Mouse (Mus musculus) heart, embryonic 10.5 days (tissue): ENCODE results near the gene Lzts2. TPM values are rescaled to one million over a fixed set of nuclear protein-coding genes. Genes with fewer than 3 reads are reported as not detected.

ENCODE experiments used
- DNase-seq: peaks from one replicate; pipeline ENCODE4 v3.0.0-alpha.2; 2017; ENCODE audit warnings: low spot score
- H3K27ac ChIP-seq: fragments of 300-500 bp; sonication (generic); 2 replicates; pipeline ENCODE4 v1.5.1; 2016; ENCODE audit warnings: mild to moderate bottlenecking
- H3K27me3 ChIP-seq: fragments of 300-500 bp; sonication (generic); 2 replicates; pipeline ENCODE4 v1.6.1; 2016; ENCODE audit warnings: mild to moderate bottlenecking; ENCODE audit not compliant: poor library complexity, insufficient read depth, severe bottlenecking
- H3K36me3 ChIP-seq: fragments of 300-500 bp; sonication (generic); 2 replicates; pipeline ENCODE4 v1.6.1; 2016; ENCODE audit warnings: mild to moderate bottlenecking, moderate library complexity
- H3K4me1 ChIP-seq: fragments of 300-500 bp; sonication (generic); 2 replicates; pipeline ENCODE4 v1.6.1; 2016; ENCODE audit warnings: mild to moderate bottlenecking
- H3K4me3 ChIP-seq: fragments of 300-500 bp; sonication (generic); 2 replicates; pipeline ENCODE4 v1.5.1; 2016; ENCODE audit warnings: mild to moderate bottlenecking, moderate library complexity
- H3K9me3 ChIP-seq: fragments of 300-500 bp; sonication (generic); 2 replicates; pipeline ENCODE4 v1.6.1; 2016; ENCODE audit warnings: mild to moderate bottlenecking, moderate library complexity
- WGBS: fragments of 180-500 bp; shearing (Covaris S2); methylation state at CpG from one replicate; pipeline ENCODE4 v1.1.7; 2016; 5-methylcytosine and 5-hydroxymethylcytosine counted together
- polyA plus RNA-seq: library from polyadenylated mRNA; unstranded; fragments of >200 nt; fragmentation: Nextera tagmentation; extraction: Ambion mirVana; gene quantifications from 2 replicates; pipeline ENCODE4 v1.2.1, GENCODE M21; 2016

The Lzts2 gene
- polyA plus RNA-seq, 1 experiment from 2014 or later, result 61.4 TPM

DNA sequence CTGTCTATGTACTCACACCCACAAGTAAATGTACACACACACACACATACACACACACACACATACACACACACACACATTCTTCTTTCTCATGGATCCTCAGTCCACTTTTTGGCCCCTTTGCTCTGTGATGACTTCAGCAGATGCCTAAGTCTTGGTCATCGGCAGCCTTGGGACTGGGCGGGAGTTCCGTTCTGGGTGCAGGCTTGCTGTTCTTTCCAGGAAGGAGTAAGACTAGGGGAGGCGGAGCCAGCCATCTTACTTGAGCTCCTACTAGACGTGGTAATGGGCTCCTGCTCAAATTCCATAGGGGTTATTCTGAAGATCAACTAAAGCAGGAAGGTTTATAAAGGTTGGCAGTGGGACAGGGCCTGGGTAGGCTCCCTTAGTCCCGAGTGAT lies 6.1 kb downstream of the Lzts2 start:
- Histone ChIP-seq H3K36me3 (peaks cover 49% of the 10 kb centered on the region), H3K27me3 (no peaks in the 10 kb centered on the region), H3K4me3 (0 out of 2 replicates have a peak overlapping the region, but pooled peaks have one; percentile 12), H3K27ac (peak overlapping the region; percentile 53), H3K9me3 (no peaks in the 10 kb centered on the region), H3K4me1 (peaks cover 69% of the 10 kb centered on the region)
- 56% methylated on average over 6 of the region's 6 CpGs for WGBS
- no peak for DNase-seq

DNA sequence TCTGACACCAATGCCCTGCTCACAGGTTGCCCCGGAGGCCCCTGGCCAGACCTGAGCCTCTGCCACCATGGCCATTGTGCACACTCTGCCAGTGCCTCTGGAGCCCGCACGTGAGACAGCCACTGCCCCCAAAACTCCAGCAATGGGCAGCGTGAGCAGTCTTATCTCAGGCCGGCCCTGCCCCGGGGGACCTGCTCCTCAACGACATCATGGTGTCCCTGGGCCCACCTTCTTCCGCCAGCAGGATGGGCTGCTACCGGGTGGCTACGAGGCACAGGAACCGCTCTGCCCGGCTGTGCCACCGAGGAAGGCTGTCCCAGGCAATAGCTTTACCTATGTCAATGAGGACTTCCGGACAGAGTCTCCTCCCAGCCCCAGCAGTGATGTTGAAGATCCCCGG lies 7.1 kb downstream of the Lzts2 start:
- no peak for DNase-seq
- WGBS, result 85% methylated on average over 15 of the region's 15 CpGs
- Histone ChIP-seq H3K4me3 (no peak overlapping the region), H3K4me1 (peaks cover 59% of the 10 kb centered on the region), H3K9me3 (no peaks in the 10 kb centered on the region), H3K27ac (no peak overlapping the region), H3K27me3 (no peaks in the 10 kb centered on the region), H3K36me3 (peaks cover 60% of the 10 kb centered on the region)

DNA sequence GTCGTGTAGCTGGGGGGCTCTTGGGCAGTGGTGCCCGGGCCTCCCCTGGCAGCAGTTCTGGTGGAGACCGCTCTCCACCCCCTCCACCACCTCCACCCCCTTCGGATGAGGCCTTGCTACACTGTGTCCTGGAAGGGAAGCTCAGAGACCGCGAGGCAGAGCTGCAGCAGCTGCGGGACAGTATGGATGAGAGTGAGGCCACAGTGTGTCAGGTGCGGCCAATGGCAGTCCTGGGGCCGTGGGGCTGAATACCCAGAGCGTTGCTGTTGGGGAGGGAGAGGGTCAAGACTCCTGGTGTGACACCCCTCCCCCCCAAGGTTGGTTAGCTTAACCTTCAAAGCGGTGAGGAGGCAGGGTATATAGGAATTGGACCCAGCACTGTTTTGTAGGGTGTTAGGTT lies 9.8 kb downstream of the Lzts2 start:
- no peak for DNase-seq
- 80% methylated on average over 11 of the region's 11 CpGs for WGBS
- Histone ChIP-seq H3K4me3 (no peak overlapping the region), H3K36me3 (peaks cover 81% of the 10 kb centered on the region), H3K9me3 (no peaks in the 10 kb centered on the region), H3K4me1 (peaks cover 45% of the 10 kb centered on the region), H3K27me3 (no peaks in the 10 kb centered on the region), H3K27ac (peak overlapping the region; percentile 32; the same call in 1 of the 2 replicates)

DNA sequence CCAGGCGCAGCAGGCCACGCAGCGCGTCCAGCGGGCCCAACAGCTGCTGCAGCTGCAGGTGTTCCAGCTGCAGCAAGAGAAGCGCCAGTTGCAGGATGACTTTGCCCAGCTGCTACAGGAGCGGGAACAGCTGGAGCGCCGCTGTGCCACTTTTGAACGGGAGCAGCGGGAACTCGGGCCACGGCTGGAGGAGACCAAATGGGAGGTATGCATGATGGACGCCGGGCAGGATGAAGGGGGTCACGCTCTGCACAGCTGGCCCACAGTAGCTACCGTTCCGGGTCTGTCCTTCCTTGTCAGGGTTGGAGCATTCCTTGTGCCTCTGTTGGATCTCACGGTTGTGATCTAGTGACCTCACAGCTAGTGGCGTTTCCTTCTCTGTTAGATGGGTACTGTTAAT lies 10.6 kb downstream of the Lzts2 start:
- H3K27me3 ChIP-seq, result no peaks in the 10 kb centered on the region
- 90% methylated on average over 20 of the region's 20 CpGs for WGBS
- peaks cover 40% of the 10 kb centered on the region for H3K4me1 ChIP-seq
- no peak for DNase-seq
- no peak overlapping the region for H3K4me3 ChIP-seq
- no peak overlapping the region for H3K27ac ChIP-seq
- H3K36me3 ChIP-seq, result peaks cover 81% of the 10 kb centered on the region
- no peaks in the 10 kb centered on the region for H3K9me3 ChIP-seq

DNA sequence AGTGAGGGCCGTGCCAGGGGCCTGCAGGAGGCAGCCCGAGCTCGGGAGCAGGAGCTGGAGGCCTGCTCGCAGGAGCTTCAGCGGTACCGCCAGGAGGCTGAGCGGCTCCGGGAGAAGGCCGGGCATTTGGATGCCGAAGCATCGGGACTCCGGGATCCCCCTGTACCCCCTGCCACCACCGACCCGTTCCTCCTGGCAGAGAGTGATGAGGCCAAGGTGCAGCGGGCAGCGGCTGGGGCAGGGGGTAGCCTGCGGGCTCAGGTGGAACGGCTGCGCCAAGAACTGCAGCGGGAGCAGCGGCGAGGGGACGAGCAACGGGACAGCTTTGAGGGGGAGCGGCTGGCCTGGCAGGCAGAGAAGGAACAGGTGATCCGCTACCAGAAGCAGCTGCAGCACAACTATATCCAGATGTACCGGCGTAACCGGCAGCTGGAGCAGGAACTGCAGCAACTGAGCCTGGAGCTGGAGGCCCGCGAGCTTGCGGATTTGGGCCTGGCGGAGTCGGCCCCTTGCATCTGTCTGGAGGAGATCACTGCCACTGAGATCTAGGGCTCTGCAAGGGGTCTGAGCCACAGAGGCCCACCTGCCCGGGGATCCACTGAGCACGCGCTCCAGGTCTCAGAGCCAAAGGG lies 11.8 kb downstream of the Lzts2 start:
- no peaks in the 10 kb centered on the region for H3K9me3 ChIP-seq
- peaks cover 39% of the 10 kb centered on the region for H3K4me1 ChIP-seq
- 92% methylated on average over 37 of the region's 37 CpGs for WGBS
- no peak overlapping the region for H3K4me3 ChIP-seq
- no peak overlapping the region for H3K27ac ChIP-seq
- DNase-seq, result no peak
- H3K27me3 ChIP-seq, result no peaks in the 10 kb centered on the region
- H3K36me3 ChIP-seq, result peaks cover 73% of the 10 kb centered on the region

DNA sequence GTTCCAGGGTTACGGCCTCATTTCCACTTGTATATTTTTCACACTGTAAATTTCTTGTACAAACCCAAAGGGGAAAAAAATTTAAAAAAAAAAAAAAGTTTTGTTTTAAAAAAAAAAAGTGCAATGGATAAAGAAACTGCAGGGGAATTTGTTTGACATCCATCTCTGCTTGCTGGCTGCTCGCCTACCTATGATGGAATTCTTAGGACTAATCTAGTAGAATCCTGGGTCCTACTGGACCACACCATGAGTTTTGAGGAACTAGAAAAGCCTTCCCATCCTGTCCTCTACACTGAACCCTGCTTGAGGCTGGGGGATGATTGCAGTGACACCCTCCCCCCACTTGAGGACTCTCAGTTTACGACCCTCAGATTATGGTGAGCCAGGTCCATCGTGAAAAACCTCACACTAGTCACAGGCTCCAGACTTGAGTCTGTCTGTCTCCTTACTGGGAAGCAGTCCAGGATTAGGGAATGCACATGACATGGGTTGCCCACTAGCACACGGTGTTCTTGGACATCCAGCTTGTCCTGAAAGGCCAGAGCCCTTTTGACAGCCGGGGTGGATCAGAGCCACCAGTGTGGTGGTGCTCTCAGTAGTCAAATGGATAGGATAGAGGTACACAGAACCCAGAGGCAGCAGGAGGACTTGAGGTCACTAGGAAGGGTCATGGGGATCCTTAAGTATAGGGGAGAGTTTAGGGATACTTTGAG lies 12.9 kb downstream of the Lzts2 start:
- no peaks in the 10 kb centered on the region for H3K9me3 ChIP-seq
- DNase-seq, result no peak
- peaks cover 63% of the 10 kb centered on the region for H3K36me3 ChIP-seq
- H3K4me1 ChIP-seq, result peaks cover 37% of the 10 kb centered on the region
- no peaks in the 10 kb centered on the region for H3K27me3 ChIP-seq
- no peak overlapping the region for H3K4me3 ChIP-seq
- 78% methylated on average over 6 of the region's 6 CpGs for WGBS
- no peak overlapping the region for H3K27ac ChIP-seq

DNA sequence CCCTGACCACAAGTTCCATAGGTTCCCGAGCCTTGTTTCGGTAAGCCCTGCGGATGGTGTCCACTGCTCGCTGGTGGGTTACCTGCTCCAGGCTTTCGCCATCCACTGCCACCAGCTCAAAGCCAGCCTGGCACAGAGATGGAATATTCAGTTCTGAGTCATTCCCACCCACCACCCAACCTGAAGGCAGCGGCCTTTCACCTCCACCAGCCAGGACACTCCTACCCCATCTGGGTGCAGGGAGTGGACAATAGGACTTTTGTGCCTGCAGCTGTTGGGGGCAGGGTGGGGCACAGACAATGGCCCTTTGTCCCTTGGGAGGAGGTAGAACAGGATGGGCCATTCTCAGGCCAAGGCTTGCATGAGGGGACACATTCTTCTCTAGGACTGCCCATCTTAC lies 13.6 kb downstream of the Lzts2 start:
- no peaks in the 10 kb centered on the region for H3K9me3 ChIP-seq
- no peaks in the 10 kb centered on the region for H3K27me3 ChIP-seq
- DNase-seq, result no peak
- no peak overlapping the region for H3K4me3 ChIP-seq
- H3K36me3 ChIP-seq, result peaks cover 55% of the 10 kb centered on the region
- 85% methylated on average over 6 of the region's 6 CpGs for WGBS
- H3K4me1 ChIP-seq, result peaks cover 44% of the 10 kb centered on the region
- no peak overlapping the region; the same call in 1 of the 2 replicates for H3K27ac ChIP-seq

DNA sequence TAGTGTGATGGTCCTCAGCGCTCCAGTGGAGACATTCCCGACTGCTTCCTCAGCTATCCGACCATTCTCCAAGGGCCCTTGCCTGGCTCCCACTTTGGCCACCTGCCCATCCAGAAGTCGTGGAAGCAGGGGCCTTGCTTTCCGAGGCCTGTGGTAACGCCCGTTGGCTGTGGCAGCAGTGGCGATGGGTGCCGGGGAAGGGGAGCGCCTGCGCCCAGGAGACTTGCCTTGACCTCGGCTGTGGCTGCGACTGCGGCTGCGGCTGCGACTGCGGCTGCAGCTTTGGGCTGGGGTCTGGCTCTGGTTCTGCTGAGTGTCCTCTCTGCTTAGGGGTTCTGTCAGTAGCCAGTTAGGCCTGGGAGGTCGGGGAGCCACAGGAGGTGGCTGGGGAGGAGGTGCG lies 14.5 kb downstream of the Lzts2 start:
- 54% methylated on average over 19 of the region's 19 CpGs for WGBS
- no peak overlapping the region for H3K27ac ChIP-seq
- no peak overlapping the region for H3K4me3 ChIP-seq

DNA sequence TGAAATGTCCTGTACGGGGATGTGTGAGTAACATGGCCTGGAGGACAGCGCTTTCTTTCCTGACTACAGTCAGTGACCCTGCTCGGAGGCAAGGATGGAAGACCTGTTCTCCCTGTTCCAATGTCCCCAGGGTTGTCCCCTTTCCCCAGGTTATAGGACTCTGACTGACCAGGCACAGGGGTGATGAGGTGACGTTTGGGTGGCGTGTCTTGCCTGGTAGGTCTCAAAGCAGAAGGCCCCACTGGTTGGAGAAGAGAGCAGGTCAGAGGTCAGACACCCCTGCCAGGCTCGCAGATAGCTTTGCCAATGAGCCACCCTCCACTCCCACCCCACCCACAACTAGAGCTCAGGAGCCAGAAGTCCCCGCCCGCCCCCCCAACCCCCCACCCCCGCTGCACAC lies 15.4 kb downstream of the Lzts2 start:
- Histone ChIP-seq H3K9me3 (no peaks in the 10 kb centered on the region), H3K4me1 (peaks cover 37% of the 10 kb centered on the region), H3K4me3 (no peak overlapping the region), H3K27me3 (0 out of 2 replicates have a peak, but pooled peaks cover under 1% of the 10 kb centered on the region), H3K27ac (no peak overlapping the region), H3K36me3 (peaks cover 39% of the 10 kb centered on the region)
- DNase-seq, result no peak
- 45% methylated on average over 9 of the region's 9 CpGs for WGBS

More for the DNA sequence above, 14.5 kb downstream of the Lzts2 start:
- H3K36me3 ChIP-seq, result peaks cover 47% of the 10 kb centered on the region
- no peaks in the 10 kb centered on the region for H3K9me3 ChIP-seq
- no peaks in the 10 kb centered on the region for H3K27me3 ChIP-seq
- DNase-seq, result no peak
- peaks cover 42% of the 10 kb centered on the region for H3K4me1 ChIP-seq

DNA sequence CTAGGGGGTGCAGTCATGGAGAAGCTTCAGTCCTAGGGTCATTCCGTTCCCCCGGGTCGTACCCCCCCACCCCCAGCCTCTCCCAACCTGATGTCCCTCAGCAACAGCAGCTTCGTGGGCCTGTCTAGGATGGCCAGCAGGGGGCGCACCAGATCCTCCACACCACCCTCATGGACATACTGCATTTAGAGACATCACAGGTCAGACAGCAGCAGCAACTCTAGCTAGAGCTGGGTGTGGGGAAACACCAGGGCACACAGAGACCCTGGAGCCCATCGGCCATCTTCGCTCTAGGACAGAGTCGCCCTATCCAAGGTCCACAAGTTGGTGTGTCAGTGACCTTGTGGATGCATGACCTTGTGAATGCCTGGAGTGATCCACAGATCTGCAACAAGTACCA lies 15.9 kb downstream of the Lzts2 start:
- Histone ChIP-seq H3K36me3 (peaks cover 34% of the 10 kb centered on the region), H3K27ac (peak overlapping the region; percentile 60), H3K4me3 (peak overlapping the region; percentile 43; the same call in 1 of the 2 replicates), H3K4me1 (peaks cover 37% of the 10 kb centered on the region), H3K27me3 (peaks cover 6% of the 10 kb centered on the region; the same call in 1 of the 2 replicates), H3K9me3 (no peaks in the 10 kb centered on the region)
- peak; percentile 89 for DNase-seq
- 27% methylated on average over 8 of the region's 8 CpGs for WGBS

DNA sequence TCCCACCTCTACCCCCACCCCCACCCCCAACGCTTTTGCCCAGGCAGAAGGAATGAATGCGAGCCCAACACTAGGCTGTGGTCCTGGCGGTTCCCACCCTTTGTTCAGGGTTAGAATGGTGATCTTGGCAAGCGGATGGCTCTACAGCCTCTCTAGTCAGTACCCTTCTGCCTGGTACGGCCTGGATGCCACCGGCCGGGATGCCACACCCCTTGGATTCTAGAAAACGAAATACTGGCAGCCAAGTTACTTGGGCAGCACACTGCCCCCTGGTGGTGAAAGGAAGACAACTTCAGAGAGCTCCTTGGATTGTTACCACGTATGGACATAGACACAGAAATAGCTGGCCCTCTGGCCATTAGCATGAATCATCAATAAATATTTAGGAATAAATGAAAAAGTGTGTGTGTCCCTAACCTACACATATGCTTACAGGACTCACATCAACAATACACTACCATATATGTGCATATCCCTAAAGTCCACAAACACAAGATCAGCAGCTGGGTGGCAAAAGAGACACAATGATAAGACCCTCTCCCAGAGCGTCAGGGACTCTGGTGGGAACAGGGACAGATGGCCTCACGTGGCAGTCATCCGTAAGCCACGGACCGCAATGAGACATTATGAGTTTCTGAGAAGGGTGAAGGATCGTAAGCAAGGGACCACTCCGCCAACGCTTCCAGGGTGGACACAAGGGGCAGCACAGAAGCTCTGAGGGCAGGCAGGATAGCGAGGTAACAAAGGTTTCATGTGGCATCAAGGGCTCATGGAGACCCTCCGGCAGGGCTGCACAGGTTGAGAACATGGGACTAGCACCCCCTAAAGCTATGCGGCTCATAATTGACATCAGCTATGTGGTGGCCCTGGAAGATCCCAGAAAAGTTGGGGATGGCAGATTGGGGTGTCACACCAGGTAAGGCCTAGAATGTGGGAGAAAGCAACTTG lies 16.8 kb downstream of the Lzts2 start:
- DNase-seq, result no peak
- Histone ChIP-seq H3K4me1 (peaks cover 39% of the 10 kb centered on the region), H3K4me3 (peak overlapping the region; percentile 43), H3K36me3 (peaks cover 25% of the 10 kb centered on the region), H3K9me3 (no peaks in the 10 kb centered on the region), H3K27ac (peak overlapping the region; percentile 60; the same call in 1 of the 2 replicates), H3K27me3 (peaks cover 13% of the 10 kb centered on the region)
- WGBS, result 39% methylated on average over 20 of the region's 20 CpGs

DNA sequence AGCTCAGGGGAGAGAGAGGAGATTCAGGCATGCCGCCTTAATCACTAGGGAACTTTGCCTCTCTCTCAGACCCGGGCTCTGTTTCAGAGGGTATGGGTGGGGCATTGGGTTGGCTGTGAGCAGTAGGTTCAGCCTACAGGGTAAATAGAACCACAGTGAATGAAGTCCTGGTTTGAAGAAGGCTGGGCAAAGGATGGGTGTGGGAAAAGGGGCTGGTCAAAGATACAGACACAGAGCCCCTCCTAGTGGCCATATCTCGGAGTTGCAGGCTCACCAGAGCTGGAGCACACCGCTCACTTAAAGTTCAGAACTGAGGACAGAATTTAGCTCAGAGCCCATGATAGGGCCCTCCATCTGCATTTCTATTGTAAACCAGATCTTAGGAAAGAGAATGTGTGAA lies 17.6 kb downstream of the Lzts2 start:
- Histone ChIP-seq H3K27ac (no peak overlapping the region), H3K36me3 (peaks cover 17% of the 10 kb centered on the region), H3K4me3 (no peak overlapping the region), H3K4me1 (peaks cover 41% of the 10 kb centered on the region), H3K27me3 (peaks cover 19% of the 10 kb centered on the region), H3K9me3 (no peaks in the 10 kb centered on the region)
- WGBS, result 29% methylated on average over 4 of the region's 4 CpGs
- peak; percentile 89 for DNase-seq
